Mouse (Mus musculus) ES-E14 (cell line): ENCODE measurements at regions not wholly inside any gene's neighbourhood (a gene's known extent, or its start where the extent isn't known, plus 50 kb on each side); places are given as distances from the start of the nearest gene placed in this dataset.

Experiments
- DNase-seq: peaks from one replicate; pipeline ENCODE4 v3.0.0-alpha.2; 2013; ENCODE audit warnings: low read depth, low spot score
- H3K27ac ChIP-seq: 2 replicates; pipeline ENCODE4 v1.5.1; 2012; ENCODE audit warnings: low read depth, mild to moderate bottlenecking, low read length, moderate library complexity, mixed read lengths; ENCODE audit not compliant: poor library complexity, insufficient read depth, severe bottlenecking
- H3K36me3 ChIP-seq: 2 replicates; pipeline ENCODE4 v1.6.1; 2012; ENCODE audit warnings: mild to moderate bottlenecking, low read length, moderate library complexity, mixed read lengths; ENCODE audit not compliant: control insufficient read depth, poor library complexity, insufficient read depth, severe bottlenecking
- H3K4me1 ChIP-seq, 2 experiments: fragments of 150-350 bp in 1 of 2; sonication (generic) in 1 of 2; 2 replicates each; pipeline ENCODE4 v1.6.1; 2012; ENCODE audit warnings: low read length in 2 of 2, mild to moderate bottlenecking in 1 of 2, mixed read lengths in 1 of 2; ENCODE audit not compliant: control insufficient read depth in 2 of 2, insufficient read depth in 2 of 2, poor library complexity in 1 of 2
- H3K4me3 ChIP-seq, 2 experiments: fragments of 150-350 bp in 1 of 2; sonication (generic) in 1 of 2; 2 replicates each; pipeline ENCODE4 v1.5.1; 2012; ENCODE audit warnings: low read length in 2 of 2, low read depth in 1 of 2, mild to moderate bottlenecking in 1 of 2, mixed read lengths in 1 of 2; ENCODE audit not compliant: insufficient read depth in 1 of 2, poor library complexity in 1 of 2, severe bottlenecking in 1 of 2
- H3K9ac ChIP-seq: 2 replicates; pipeline ENCODE4 v1.6.1; 2012; ENCODE audit warnings: low read depth, mild to moderate bottlenecking, low read length, mixed read lengths; ENCODE audit not compliant: poor library complexity, insufficient read depth, severe bottlenecking
- H3K9me3 ChIP-seq: fragments of 150-350 bp; sonication (generic); 2 replicates; pipeline ENCODE4 v1.6.1; 2012; ENCODE audit warnings: low read depth, mild to moderate bottlenecking, low read length; ENCODE audit not compliant: control insufficient read depth, insufficient read depth
- CHD2 ChIP-seq: IDR thresholded peaks from 2 replicates; pipeline ENCODE4 v1.6.1; 2014; ENCODE audit warnings: mild to moderate bottlenecking, low read depth, low read length, inconsistent platforms
- HCFC1 ChIP-seq: IDR thresholded peaks from 2 replicates; pipeline ENCODE4 v1.6.1; 2012; ENCODE audit warnings: low read length, inconsistent platforms, borderline replicate concordance; ENCODE audit not compliant: insufficient read depth
- MAFK ChIP-seq: IDR thresholded peaks from 2 replicates; pipeline ENCODE4 v1.6.1; 2014; ENCODE audit warnings: mild to moderate bottlenecking, low read depth, low read length, inconsistent platforms; ENCODE audit not compliant: insufficient read depth
- ZC3H11A ChIP-seq: IDR thresholded peaks from 2 replicates; pipeline ENCODE4 v1.6.1; 2012; ENCODE audit warnings: low read depth, mild to moderate bottlenecking, inconsistent platforms, low read length, borderline replicate concordance
- ZNF384 ChIP-seq: IDR thresholded peaks from 2 replicates; pipeline ENCODE4 v1.6.1; 2012; ENCODE audit warnings: low read depth, low read length, inconsistent platforms
- in situ Hi-C, 2 experiments: fragments of 600-800 bp; cut with MboI; formaldehyde crosslinking; loops; one replicate each; pipeline ENCODE4 v1.15.1; 2025; ENCODE audit warnings: low sequenced_read_pairs in 2 of 2, inconsistent platforms in 1 of 2; ENCODE audit not compliant: unreplicated experiment in 2 of 2

DNA sequence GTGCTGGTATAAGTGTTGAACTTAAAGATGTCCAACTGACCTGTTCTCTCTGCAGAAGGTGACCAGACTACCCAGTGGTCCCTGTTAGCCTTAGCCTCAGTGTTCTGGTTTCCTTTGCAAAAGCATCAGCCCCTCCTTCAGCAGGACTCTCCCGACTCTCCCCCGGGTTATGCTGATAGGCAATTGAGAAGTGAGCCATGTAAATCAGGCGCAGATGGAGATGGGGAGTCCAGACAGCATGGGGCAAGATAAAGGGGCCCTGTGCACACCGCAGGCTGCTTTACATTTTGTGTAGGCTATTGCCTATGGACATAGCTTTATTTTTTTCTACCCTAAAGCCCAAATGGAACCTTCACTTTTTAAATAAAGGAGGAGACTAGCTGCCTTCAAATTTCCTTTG, 213.0 kb downstream of the Med10 start:
- H3K9ac ChIP-seq = no peak overlapping the region
- no peak overlapping the region for H3K4me3 ChIP-seq

DNA sequence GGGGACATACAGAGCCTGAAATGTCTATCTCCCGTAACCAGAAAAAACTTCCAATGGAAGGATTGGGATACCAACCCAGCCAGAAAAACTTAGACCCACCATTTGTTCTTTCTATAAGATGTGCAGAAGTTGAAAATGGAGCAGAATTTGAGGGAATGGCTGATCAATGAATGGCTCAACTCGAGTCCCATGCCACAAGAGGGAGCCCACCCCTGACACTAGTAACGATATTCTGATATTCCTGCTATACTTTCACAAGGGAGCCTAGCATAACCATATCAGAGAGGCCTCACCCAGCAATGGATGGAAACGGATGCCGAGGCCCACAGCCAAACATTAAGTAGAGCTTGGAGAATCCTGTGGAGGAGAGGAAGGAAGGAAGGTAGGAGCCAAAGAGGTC, 215.3 kb downstream of the Med10 start:
- Histone ChIP-seq H3K36me3 (no peaks in the 10 kb centered on the region), H3K9me3 (no peaks in the 10 kb centered on the region), H3K4me1 (0 out of 4 replicates have a peak, but pooled peaks cover 0 to 6% of the 10 kb centered on the region in 2 experiments), H3K4me3 (no peak overlapping the region), H3K9ac (no peak overlapping the region), H3K27ac (no peak overlapping the region)
- no peak for DNase-seq
- in situ Hi-C loops = no loop called here
- no peak for TF ChIP-seq MAFK
- TF ChIP-seq ZNF384 = no peak
- no peak for TF ChIP-seq HCFC1
- TF ChIP-seq CHD2 = no peak
- TF ChIP-seq ZC3H11A = no peak

More for the DNA sequence above, 213.0 kb downstream of the Med10 start:
- DNase-seq = no peak
- in situ Hi-C loops = no loop called here
- Histone ChIP-seq H3K4me1 (0 out of 4 replicates have a peak, but pooled peaks cover 0 to under 1% of the 10 kb centered on the region in 2 experiments), H3K27ac (no peak overlapping the region), H3K9me3 (no peaks in the 10 kb centered on the region), H3K36me3 (no peaks in the 10 kb centered on the region)
- no peak for TF ChIP-seq ZNF384
- no peak for TF ChIP-seq CHD2
- no peak for TF ChIP-seq MAFK
- TF ChIP-seq HCFC1 = no peak
- TF ChIP-seq ZC3H11A = no peak

DNA sequence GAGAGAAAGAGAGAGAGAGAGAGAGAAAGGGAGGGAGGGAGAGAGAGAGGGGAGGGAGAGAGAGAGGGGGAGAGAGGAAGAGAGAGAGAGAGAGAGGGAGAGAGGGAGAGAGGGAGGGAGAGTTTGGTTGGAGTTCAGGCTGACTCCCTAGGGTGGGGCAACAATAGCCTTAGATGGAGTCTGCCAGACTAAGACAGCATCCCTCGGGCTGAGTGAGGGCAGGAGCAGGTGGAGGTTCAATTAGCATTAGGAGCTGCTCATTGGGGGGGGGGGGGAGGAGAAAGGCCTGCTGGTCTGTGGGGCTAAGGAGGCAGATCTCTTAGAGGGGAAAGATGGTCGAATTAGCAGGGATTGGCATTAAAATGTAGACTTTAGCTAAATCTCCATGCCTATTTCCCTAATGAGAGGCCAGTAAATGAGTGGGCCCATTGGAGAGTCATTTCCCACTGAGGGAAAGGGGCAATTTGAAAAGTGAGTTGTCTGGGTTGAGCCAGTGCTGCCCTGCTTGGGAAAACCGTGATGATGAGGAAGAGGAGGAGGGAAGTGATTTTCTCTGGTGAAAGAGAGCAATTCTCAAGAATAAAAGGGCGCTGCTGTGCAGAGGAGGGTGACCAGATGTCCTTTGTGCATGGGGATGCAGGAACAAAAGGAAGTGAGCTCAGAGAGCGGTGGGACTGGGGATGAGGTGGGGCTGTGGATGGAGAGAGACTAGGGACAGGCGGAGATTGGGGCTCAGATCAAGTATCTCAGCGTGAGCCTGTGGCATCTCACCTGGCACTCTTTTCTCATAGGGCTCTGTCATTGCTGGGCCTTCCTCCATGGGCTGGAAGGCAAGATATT, 218.0 kb downstream of the Med10 start:
- DNase-seq = peak; percentile 28

DNA sequence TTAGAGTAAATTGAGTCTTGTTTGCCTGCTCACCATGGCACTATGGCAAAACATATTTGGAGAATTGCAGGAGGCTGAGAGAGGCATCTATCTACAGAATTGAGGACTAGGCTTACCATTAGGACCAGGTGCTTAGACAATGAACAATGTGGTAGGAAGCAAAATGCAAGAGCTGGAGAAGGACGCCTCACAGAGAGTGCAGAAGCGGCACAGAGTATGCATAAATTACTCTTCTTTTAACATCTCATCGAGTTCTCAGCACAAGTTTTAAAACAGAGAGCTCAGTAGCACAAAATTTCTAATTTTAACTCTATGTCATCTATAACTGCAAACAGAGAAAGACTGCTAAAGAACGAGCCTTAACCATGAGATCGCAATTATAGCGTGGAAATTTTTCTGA, 231.1 kb downstream of the Med10 start:
- no peak for DNase-seq
- no peaks in the 10 kb centered on the region for H3K4me1 ChIP-seq
- H3K4me3 ChIP-seq = no peak overlapping the region
- H3K36me3 ChIP-seq = no peaks in the 10 kb centered on the region
- H3K27ac ChIP-seq = no peak overlapping the region
- in situ Hi-C loops = no loop called here
- TF ChIP-seq MAFK (no peak), ZC3H11A (no peak), HCFC1 (no peak), CHD2 (no peak), ZNF384 (no peak)
- no peaks in the 10 kb centered on the region for H3K9me3 ChIP-seq
- H3K9ac ChIP-seq = no peak overlapping the region

More for the DNA sequence above, 218.0 kb downstream of the Med10 start:
- TF ChIP-seq ZC3H11A = no peak
- no peak for TF ChIP-seq ZNF384
- no peak for TF ChIP-seq HCFC1
- TF ChIP-seq CHD2 = no peak
- TF ChIP-seq MAFK = no peak
- Histone ChIP-seq H3K9ac (no peak overlapping the region), H3K4me1 (0 out of 4 replicates have a peak, but pooled peaks cover 0 to 6% of the 10 kb centered on the region in 2 experiments), H3K4me3 (no peak overlapping the region), H3K36me3 (no peaks in the 10 kb centered on the region), H3K9me3 (no peaks in the 10 kb centered on the region), H3K27ac (no peak overlapping the region)
- in situ Hi-C loops = no loop called here
